Mouse (Mus musculus): ENCODE measurements around the gene Gm5089.
A peak's percentile ranks its signal among the peaks of the same experiment; 100 is the strongest.
"Not testable (repeated sequence)": the region's sequence is repeated elsewhere in the genome, so short reads cannot be mapped to it uniquely, and the experiment has no call there.

Gene Gm5089

DNA sequence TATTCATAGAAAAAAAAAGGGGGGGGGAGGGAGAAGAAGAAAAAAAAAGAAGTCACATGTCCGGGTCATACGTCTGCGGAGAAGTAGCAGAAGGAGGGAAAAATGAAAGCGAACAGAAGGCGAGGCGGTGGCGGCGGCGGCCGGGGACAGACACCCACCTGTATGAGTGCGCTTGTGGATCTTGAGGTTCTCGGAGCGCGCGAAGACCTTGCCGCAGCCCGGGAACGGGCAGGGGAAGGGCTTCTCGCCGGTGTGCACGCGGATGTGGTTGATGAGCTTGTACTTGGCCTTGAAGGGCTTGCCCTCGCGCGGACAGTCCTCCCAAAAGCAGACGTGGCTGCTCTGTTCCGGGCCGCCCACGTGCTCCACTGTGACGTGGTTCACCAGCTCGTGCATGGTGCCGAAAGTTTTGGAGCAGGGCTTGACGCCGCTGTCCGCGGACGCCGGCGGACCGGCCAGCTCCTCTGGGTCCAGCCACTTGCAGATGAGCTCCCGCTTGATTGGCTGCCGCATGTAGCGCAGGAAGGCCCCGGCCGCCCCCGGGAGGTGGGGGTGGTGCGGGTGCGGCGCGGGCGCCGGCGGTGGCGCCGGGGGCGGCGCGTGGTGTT lies 12.9 kb upstream of the Gm5089 start:
- DNase-seq (ENCODE audit: low spot score in 2 of 2), result peak; percentile 58 to 60

DNA sequence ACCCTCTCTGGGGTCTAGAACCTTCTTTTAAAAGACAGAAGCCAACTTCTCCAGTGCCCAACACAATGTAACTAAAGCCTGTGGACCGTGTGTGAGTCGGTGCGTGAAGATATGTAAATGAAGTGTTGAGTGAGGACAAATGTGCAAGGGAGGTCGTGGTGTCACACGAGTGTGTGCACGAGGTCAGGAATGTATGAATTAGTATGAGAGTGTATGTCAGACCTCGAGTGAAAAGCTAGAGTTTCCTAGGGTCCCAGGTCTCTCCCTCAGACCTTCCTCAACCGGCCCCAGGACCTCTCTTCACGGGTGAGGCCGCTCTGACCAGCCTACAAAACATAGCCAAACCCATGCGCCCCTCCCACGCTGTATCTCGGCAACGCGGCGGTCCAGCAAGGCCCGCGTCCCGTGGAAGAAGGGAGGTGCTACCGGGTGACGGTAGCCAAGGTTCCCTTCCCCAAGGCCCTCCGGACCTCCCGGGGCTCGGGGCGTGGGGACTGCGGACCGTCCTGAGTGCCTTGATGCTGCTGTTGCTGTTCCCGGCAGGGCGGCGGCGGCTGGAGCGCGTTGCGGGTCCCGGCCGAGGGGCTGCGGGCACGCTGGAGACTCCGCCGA lies 12.3 kb upstream of the Gm5089 start:
- DNase-seq (ENCODE audit: low spot score in 2 of 2), result no peak

DNA sequence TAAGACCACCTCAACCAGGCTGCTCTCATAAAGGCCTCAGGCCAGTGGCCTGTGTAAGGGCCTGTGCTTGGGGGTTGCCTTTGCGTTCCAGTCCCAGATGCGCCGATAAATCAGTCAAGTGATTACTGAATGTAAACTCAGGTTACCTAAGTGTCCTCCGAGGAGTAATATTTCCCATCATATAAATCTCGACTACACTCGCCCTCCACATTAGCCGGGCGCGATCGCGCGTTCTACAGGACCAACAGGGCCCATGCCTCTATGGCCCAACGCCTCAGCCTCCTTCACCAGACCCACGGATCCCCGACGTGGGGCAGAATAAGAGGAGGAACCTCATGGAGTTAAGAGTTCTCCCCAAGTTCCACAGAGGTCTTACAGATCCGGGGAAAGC lies 11.8 kb upstream of the Gm5089 start:
- DNase-seq (ENCODE audit: low spot score in 2 of 2), result no peak

DNA sequence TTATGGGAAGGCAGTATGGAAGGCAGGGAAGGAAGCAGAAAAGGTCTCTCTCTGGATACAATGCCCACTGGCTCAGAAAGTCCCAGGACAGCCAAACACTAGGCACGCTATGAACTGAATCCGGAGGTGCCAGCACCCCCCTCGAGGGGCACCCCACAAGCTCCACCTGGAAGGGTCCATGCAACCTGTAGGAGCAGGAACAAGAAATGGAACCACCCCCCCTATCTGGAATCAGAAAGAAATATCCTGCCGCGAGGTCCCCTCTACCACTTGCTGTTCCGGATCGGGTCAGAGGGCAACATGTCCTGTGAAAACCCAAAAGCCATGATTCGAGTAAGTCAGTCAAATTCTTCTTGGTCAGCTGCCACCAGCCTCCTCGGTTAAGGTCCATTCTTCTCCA lies 11.1 kb upstream of the Gm5089 start:
- DNase-seq (ENCODE audit: low spot score in 2 of 2), result no peak

DNA sequence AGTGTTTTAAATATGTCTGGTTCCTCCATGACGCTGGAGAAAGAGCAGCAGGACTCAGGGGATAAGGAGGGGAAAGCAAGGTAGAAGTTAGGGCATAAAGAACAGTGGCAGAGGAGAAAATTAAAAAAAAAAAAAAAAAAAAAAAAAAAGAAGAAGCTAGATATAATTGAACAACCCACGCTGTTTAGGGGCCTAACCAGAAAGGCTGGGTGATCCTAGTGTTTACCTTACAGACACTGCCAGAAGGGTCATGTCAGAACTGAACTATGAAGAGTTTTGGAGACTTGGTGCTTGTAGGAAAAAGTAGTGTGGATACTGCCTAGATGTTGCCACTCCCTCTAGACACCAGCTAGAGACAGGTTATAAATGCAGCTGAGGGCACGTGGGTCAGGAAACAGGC lies 10.6 kb upstream of the Gm5089 start:
- no peak for DNase-seq (ENCODE audit: low spot score in 2 of 2)

DNA sequence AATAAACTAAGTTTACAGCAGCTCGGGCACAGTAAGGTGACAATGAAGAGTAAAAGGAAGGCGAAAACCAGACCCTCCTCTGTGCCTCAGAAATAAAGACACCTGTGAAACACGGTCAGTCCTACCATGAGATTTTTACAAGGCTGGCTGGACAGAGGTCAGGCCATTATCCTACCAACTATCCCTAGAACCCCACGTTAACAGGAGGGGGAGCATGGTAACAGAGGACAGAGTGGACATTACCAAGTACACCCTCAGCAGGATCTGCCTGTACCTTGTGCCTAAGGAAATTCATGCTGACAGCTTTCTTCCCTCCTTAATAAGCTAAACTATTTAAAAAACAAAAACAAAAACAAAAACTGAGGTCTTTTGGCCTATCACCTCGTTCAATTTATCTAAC lies 9.3 kb upstream of the Gm5089 start:
- DNase-seq (ENCODE audit: low spot score in 2 of 2), result no peak

DNA sequence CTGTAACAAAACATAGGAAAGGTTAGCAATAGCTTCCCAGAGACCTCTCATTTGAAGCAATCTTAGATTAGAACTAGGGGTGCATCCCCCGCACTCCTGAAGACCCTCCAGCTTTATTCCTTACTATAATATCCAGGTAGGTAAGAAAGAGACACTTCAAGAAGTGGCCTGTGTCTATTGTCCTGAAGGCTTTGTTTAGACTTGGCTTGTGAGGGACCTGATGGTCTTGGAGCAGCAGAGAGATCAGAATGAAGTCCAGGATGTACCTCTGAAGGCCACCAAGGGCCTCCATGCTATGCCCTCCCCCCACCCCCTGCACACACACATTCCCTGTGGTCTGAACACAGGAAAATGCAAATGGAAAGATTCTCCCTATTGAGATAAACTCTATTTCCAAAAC lies 8.9 kb upstream of the Gm5089 start:
- no peak for DNase-seq (ENCODE audit: low spot score in 2 of 2)

DNA sequence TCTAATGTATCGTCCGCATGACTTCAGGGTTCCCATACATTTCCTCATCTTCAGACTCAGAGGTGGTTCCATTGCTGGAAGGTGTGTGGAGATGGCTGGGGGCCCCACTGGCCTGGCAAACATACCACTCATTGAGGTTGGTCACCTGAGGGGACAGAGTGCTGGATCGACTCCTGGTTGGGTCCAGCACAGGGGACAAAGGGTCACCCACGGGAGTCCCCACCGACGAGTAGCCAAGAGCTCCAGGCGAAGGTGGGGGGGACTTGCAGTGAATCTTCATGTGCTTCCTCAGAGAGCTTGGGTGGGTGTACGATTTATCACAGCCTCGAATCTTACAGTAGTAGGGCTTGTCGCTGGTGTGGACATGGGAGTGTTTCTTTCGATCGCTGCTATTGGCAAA lies 8.4 kb upstream of the Gm5089 start:
- not testable (repeated sequence) for DNase-seq (ENCODE audit: low spot score in 2 of 2)

DNA sequence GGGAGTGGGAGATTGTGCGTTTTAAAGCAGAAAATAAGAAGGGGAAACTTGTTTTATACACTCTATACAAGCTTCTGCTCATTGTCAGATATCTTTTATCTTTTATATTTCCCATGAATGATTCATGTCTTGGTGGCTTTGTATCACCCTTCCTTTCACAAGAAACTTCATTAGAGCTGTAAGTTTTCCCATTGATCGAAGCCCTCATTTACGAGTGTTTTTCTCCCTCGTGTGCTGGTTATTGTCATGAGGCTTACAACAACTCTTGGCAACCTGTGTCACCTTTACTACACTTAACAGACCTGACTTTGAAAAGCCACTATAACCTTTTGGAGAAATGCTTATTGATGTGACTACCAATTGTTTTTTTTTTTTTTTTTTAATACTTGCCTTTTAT lies 4.6 kb upstream of the Gm5089 start:
- DNase-seq (ENCODE audit: low spot score in 2 of 2), result no peak

DNA sequence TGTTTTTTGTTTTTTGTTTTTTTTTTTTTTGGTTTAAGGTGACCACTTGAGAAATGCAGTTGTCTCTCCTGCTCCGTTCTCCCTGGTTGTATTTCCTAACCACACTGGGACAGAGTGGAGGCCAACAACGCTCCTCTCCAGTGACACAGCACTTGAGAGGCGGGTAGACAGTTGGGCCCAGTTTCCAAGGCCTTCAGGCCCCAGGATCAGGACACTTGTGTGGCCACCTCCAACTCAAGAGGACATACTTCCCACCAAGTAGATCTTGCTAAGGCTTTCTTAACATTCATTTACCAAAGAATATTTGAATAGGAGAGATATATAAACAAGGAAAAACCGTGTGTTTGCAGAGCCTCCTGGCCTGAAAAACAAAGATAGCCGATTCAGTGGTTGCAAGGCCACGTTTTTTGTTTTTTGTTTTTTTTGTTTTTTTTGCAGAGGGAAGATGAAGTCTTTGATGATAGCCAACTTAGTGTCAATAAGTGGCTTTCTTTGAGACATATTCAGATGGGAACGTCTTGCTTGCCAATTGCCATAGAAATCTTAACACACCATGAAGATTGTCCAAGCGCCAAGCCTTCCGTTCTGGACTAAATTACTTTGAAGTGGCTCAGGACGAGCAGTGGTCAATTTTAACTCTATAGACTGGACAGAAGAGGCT lies 4.1 kb upstream of the Gm5089 start:
- DNase-seq (ENCODE audit: low spot score in 2 of 2), result no peak

DNA sequence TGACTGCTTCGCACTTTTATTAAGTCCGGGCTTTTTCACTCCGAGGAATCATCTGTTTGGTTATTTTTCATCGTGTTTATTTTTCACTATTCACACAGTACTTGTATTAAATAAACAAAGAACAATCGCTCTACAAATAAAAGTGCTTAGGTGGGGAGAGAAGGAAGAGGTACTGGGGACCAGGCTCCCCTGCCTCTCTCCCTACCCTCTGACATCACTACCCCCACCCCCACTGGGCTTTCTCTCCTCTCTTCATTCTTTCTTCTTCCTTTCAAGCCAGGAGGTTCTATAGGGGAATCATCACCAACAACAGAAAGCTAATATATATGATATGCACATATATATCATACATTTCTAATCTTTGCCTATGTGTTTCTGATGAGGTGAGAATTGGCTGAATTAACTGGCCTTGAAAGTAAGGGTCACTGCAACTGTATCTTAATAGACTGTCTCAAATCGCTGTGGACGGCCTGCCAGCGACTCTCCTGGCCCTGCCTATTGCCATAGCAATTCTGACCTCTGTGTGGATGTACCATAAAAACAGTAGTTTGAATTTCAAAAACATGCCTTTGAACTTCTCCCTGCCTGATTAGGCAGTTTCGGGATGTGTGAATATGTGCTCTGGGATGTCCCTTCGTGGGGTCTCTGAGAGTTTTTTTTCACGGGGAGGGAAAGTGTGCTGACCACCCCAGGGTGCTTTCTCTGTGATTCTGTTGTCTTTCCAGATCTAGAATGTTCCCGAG lies 3.3 kb upstream of the Gm5089 start:
- DNase-seq (ENCODE audit: low spot score in 2 of 2), result no peak

DNA sequence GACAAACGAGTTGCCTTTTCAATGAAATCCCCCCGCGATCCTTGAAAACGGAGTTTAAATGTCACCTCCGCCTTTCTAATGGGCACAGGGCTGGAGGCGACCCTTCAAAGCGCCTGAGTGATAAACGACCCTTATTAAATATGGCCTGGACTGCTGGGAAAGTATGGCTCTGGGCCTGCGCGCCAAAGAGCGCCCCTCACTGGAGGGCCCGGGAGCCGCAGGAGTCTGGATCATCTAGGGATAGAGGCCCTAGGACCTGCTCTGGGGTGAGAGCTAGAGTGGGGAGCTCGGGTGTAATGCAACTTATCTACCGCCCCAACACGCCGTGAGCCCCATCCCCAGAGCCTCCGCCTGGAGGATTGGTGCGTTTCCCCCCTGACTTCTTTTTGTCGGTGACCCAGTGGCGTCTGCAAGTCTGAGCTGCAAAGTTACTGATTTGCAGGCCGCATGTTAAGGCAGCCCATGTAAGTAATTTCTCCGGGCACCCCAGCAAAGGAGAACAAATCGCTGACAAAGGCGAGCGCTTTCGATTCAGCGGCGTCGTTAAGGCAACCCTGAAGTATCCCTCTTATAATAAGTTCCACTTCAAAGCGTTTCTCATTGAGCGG lies 2.6 kb upstream of the Gm5089 start:
- no peak for DNase-seq (ENCODE audit: low spot score in 2 of 2)

DNA sequence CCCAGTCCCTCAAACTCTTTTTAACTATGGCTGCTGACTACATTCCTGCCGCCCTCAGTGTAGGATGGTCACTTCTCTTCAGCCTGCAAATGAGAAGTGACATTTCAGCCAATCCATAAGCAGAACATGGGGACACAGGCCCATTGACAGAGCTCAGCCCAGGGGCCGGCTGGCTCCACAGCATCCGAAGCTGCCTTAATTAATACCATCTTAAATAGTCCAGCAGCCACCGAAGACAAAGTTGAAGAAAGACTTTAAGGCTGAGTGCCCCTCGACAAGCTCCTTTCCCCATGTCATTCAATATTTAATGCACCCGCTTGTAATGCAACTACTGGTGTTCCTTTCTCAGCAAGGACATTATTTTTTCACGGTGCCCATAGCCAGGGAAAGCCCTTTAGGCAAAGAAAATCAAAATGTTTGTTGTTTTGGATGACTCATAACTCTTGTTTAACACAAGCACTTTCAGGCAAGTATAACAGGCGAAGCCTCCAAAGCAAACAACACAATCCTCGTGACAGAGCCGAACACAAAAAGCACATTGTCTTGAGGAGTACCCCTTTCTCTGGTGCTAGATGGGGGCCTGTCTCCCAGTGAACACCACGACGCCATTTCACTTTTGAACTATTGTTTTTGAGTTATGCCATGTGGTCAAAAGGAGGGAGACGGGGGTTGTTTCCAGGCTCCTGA lies 1.9 kb upstream of the Gm5089 start:
- DNase-seq (ENCODE audit: low spot score in 2 of 2), result no peak

DNA sequence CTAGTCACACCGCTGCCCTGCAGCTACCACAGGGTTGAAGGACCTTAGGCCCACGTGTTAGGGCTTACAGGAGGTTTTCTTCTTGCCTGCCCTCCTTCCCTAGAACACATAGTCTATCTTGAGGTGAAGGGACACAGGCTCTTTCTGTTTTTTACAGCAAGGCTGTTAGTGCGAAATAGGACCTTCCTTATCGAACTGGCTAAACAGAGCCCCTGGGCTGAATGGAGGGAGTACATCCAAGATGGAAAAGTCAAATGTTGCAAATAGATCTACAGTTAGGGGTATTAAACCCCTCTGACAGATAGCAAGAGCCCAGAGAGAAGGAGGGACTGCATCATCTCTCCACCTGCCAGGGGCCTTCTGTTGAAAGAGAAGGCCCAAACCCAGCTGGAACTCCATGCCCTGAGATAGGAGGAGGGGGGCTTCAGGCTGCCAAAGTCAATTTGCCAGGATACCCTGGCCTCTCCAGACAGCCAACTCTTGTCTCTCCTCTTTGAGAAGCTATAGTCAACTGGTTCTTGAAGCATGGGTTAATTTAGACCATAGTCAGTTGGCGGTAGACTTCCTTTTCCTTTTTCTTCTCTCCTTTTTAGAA lies 733 bp upstream of the Gm5089 start:
- DNase-seq (ENCODE audit: low spot score in 2 of 2), result no peak

DNA sequence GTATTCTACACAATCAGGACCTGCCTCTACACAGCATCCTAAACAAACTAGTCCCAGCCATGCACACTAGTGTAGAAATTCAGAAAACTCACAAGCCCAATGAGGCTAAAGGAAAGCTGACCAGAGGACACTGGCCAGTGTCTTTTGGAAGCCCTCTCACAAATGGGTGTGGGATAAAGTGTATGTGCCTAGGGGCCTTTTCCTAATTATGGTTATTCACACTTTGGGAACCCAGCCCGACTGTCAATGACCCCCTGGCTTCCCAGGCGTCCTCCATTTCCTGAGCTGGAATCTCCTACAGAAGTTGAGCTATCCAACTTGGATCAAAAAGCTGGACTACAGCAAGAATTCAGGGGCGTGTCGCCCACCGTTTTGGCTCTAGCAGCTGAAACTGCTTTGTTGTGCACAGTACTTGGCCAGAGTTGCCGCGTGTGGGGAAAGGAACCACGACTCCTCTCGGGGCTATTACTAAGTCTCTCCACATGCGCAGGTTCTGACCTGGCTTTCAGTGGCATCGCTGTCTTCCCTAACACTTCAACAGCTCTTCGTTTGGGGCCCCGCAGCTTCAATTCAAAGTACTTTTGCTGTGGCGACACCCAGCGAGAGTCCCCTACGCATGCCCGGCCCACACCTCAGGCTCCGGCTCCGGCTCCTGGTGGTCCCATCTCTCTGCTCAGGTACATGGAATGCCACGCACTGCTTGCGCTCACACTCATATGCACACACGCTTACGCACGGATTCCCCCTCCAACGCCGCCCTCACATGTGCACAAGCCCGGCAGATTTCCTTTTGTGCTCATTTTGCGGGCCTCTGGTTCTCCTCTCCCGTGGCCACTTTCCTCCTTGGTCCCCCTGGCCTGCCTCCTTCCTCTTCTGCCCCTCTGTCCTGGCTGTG lies 1.1 kb downstream of the Gm5089 start:
- DNase-seq (ENCODE audit: low spot score in 2 of 2), result no peak

DNA sequence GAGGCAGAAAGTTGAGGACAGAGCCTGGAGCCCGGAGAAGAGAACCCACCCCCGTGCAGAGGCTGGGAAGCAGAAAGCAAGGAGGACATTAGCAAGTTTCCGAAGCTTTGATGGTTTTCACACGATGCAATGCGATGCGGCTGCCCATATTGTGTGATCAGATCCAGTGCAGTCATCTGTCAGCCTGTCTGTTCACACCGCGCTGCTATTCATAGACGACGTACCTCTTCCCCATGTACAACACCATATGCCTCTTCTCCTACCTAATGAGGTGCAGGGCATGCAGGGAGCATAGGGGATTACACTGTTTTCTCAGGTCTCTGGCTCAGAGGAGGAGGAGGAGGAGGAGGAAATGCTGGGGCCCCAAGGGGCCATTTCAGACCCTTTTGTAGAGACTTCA lies 14.1 kb downstream of the Gm5089 start:
- DNase-seq (ENCODE audit: low spot score in 2 of 2), result no peak

DNA sequence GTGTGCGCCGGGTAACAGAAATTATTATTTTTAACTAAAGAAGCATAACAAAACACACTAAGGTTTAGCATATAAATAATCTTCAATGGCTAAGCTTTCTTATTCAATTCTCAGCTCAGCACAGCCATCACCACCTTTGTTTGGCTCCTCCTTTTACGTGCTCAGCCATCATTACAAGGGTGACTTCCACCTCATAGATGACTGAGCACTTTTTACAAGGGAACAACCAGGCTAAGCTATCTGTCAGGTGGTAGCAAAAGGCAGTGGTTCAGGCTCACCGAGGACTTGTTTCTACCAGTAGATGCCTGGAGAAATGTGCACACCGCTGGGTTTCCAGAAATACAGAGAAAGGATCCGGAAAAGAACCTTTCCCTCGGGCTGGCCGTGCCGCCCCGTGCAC lies 16.9 kb downstream of the Gm5089 start:
- no peak for DNase-seq (ENCODE audit: low spot score in 2 of 2)

DNA sequence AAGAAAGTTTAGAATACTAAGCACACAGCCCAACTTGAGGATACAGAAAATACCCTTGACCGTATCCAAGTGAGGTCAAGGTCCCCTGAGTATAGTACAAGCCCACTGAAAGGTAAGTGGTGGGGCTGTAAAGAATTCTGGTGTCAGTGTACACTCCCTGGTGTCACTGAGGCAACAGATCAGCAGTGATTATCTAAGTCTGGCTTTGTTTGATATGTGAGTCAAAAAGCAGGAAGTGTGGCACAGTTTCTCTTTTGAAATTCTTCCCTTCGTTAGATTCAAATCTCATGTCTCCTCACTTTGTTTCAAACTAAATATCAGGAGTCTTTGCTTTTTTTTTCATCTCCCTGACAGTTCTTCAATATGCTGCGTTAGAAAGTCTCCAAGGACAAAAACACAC lies 18.4 kb downstream of the Gm5089 start:
- DNase-seq (ENCODE audit: low spot score in 2 of 2), result no peak

DNA sequence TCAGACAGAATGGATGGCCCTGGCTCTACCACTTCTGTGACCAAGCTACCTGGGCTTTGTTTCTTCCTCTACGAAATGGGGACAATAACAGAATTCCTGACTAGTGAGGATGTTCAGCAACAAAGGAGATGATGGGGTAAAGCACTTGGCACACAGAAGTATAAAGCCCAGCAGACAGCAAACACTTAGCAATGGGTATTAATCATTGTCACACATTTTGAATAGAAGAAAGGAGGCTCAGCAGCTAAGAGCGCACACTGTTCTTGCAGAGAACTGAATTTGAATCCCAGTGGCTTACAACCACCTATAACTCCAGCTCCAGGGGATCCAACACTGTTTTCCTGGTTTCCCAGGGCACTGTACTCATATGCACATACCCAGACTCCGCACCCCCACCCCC lies 23.3 kb downstream of the Gm5089 start:
- DNase-seq (ENCODE audit: low spot score in 2 of 2), result no peak

DNA sequence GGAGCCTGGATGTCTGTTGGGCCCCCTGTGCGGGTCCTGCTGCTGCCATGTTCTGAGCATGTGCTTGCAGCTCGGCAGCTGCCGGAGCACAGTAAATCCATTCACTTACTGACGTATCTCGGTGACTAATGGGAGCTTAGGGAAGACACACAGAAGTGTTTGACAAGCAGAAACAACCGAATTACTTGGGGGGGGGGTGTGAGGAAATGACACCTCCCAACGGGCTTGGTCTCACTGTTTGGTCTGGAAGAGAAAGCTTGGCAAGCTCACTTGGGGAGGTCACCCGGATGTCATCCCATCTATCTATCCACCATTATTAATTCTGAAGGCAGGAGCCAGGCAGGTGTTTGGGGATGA lies 23.7 kb downstream of the Gm5089 start:
- no peak for DNase-seq (ENCODE audit: low spot score in 2 of 2)
